ENCODE assay signal across 15 mouse cellular contexts in genomic region chr6:106499166-106499565, GRCm38 (mm10).
DNase-seq lines count a peak whose midpoint lies in the region; ATAC-seq and TF ChIP-seq lines count a peak whose summit lies in the region.
"Had no signal": no experiment of that assay in that cellular context is flagged by ENCODE, and none has a peak within 500 bp of the region (broad histone marks: within the 10 kb centered on the region; RNA-seq: fewer than 3 reads in every experiment).

No protein-coding gene starts in this region.

- H3K4me3 ChIP-seq in forebrain, postnatal 0 days (ENCODE audit: low read depth, low read length) = no peak overlapping the region
- no peak overlapping the region for H3K4me3 ChIP-seq in forebrain, embryonic 13.5 days
- H3K4me3 ChIP-seq: lung, embryonic 15.5 days; megakaryocyte, embryonic 14.5 days; neural tube, embryonic 15.5 days had no signal

- H3K9ac ChIP-seq in forebrain, postnatal 0 days = no peak overlapping the region
- H3K9ac ChIP-seq in forebrain, embryonic 13.5 days = no peak overlapping the region
- H3K9ac ChIP-seq: lung, embryonic 15.5 days; neural tube, embryonic 15.5 days had no signal

- no peak overlapping the region for H3K4me2 ChIP-seq in forebrain, postnatal 0 days (ENCODE audit: low read depth)
- no peak overlapping the region for H3K4me2 ChIP-seq in forebrain, embryonic 13.5 days
- H3K4me2 ChIP-seq: heart, embryonic 11.5 days; lung, embryonic 15.5 days; neural tube, embryonic 15.5 days had no signal

- peak; percentile 78 for DNase-seq in forebrain, postnatal 0 days
- DNase-seq in frontal cortex, postnatal 14 days (ENCODE audit: low spot score in 2 of 2) = peak; percentile 14 to 17
- DNase-seq in layer of hippocampus, adult 9-10 months (ENCODE audit: low spot score) = peak; percentile 49
- DNase-seq in right cerebral cortex, postnatal 10 days (ENCODE audit: low spot score in 2 of 2) = peak; percentile 61 to 72
- no peak for DNase-seq in testis, postnatal 10 days (ENCODE audit: low spot score)
- DNase-seq in lung, postnatal 25 days (ENCODE audit: low spot score) = no peak
- DNase-seq: gastrocnemius, postnatal 10 days; heart, postnatal 4 days; retina, postnatal 1 day had no signal

- WGBS in forebrain, postnatal 0 days = 58% methylated on average over 3 of the region's 3 CpGs
- WGBS in forebrain, embryonic 13.5 days = 86% methylated on average over 3 of the region's 3 CpGs

- H3K36me3 ChIP-seq in forebrain, postnatal 0 days (ENCODE audit: insufficient read depth) = no peaks in the 10 kb centered on the region
- no peaks in the 10 kb centered on the region for H3K36me3 ChIP-seq in forebrain, embryonic 13.5 days (ENCODE audit: poor library complexity, severe bottlenecking)
- H3K36me3 ChIP-seq: lung, embryonic 15.5 days; neural tube, embryonic 15.5 days had no signal

- no peaks in the 10 kb centered on the region for H3K4me1 ChIP-seq in forebrain, postnatal 0 days (ENCODE audit: insufficient read depth)
- peaks cover 7% of the 10 kb centered on the region for H3K4me1 ChIP-seq in forebrain, embryonic 13.5 days
- H3K4me1 ChIP-seq: lung, embryonic 15.5 days; megakaryocyte, embryonic 14.5 days had no signal

- TF ChIP-seq CTCF in forebrain, postnatal 0 days (IDR thresholded peaks at IDR 0.05; ENCODE audit: low read depth) = no peak

- H3K27me3 ChIP-seq in forebrain, postnatal 0 days (ENCODE audit: insufficient read depth, low read length) = no peaks in the 10 kb centered on the region
- no peaks in the 10 kb centered on the region for H3K27me3 ChIP-seq in forebrain, embryonic 13.5 days
- H3K27me3 ChIP-seq: lung, embryonic 15.5 days; megakaryocyte, embryonic 14.5 days; neural tube, embryonic 15.5 days had no signal

- peak; percentile 74; the same call in 1 of the 2 replicates for ATAC-seq in forebrain, postnatal 0 days
- no peak for ATAC-seq in forebrain, embryonic 13.5 days
- ATAC-seq: CD4-positive, CD25-positive, alpha-beta regulatory T cell, adult 4 months had no signal

- H3K9me3 ChIP-seq in forebrain, postnatal 0 days (ENCODE audit: low read length) = no peaks in the 10 kb centered on the region
- H3K9me3 ChIP-seq in forebrain, embryonic 13.5 days (replicated peaks) = no peaks in the 10 kb centered on the region
- H3K9me3 ChIP-seq: lung, embryonic 15.5 days; megakaryocyte, embryonic 14.5 days; neural tube, embryonic 15.5 days had no signal

- H3K27ac ChIP-seq in forebrain, postnatal 0 days (ENCODE audit: low read depth, low read length) = no peak overlapping the region
- no peak overlapping the region for H3K27ac ChIP-seq in forebrain, embryonic 13.5 days
- H3K27ac ChIP-seq: lung, embryonic 15.5 days; neural tube, embryonic 15.5 days had no signal

Comparison
In these comparisons a context has a peak if more than half of its experiments do, and no peak if none do; other contexts are left out.
1. DNase-seq: peak in forebrain, postnatal 0 days (single experiment), frontal cortex, postnatal 14 days (2 of 2), layer of hippocampus, adult 9-10 months (single experiment) and right cerebral cortex, postnatal 10 days (2 of 2); none in testis, postnatal 10 days (single experiment) and lung, postnatal 25 days (single experiment).